Mouse (Mus musculus) cerebellum, adult 2 months (tissue): ENCODE measurements around the gene Gm6217. TPM values are rescaled to one million over a fixed set of nuclear protein-coding genes. Genes with fewer than 3 reads are reported as not detected.

Experiments used
- DNase-seq, 2 experiments: peaks; one replicate each; pipeline ENCODE4 v3.0.0; 2021
- H3K27ac ChIP-seq: fragments of 200-500 bp; 2 replicates; pipeline ENCODE4 v1.5.1; 2012; ENCODE audit warnings: low read length, control low read depth, inconsistent platforms; ENCODE audit not compliant: insufficient read depth
- H3K27me3 ChIP-seq: fragments of 200-500 bp; 2 replicates; pipeline ENCODE4 v1.6.1; 2012; ENCODE audit warnings: inconsistent platforms, mild to moderate bottlenecking, low read length, moderate library complexity; ENCODE audit not compliant: control insufficient read depth, insufficient read depth
- H3K4me1 ChIP-seq: fragments of 200-500 bp; 2 replicates; pipeline ENCODE4 v1.6.1; 2011; ENCODE audit warnings: low read length; ENCODE audit not compliant: control insufficient read depth, insufficient read depth
- H3K4me3 ChIP-seq: fragments of 200-500 bp; replicated peaks from 2 replicates; pipeline ENCODE3; 2011; ENCODE audit warnings: mild to moderate bottlenecking, low read depth, low read length, control low read depth; ENCODE audit not compliant: insufficient read depth
- CTCF ChIP-seq: fragments of 200-500 bp; IDR thresholded peaks from 2 replicates; pipeline ENCODE4 v1.5.1; 2011; ENCODE audit warnings: low read depth, mild to moderate bottlenecking, control low read depth, low read length, moderate library complexity, borderline replicate concordance; ENCODE audit not compliant: insufficient read depth
- POLR2A ChIP-seq: fragments of 200-500 bp; IDR thresholded peaks from 2 replicates; pipeline ENCODE4 v1.6.1; 2011; ENCODE audit warnings: low read length, control low read depth, borderline replicate concordance; ENCODE audit not compliant: insufficient read depth
- WGBS: fragments of 180-500 bp; shearing (Covaris S2); methylation state at CpG from one replicate; pipeline ENCODE4 v1.1.7; 2018; 5-methylcytosine and 5-hydroxymethylcytosine counted together
- polyA plus RNA-seq: library from polyadenylated mRNA; depleted of rRNA; stranded (reverse); fragments of >200 nt; gene quantifications from 2 replicates; pipeline ENCODE4 v1.2.3, GENCODE M21; 2012; rRNA removed

Gm6217 gene
- polyA plus RNA-seq, 1 experiment = not detected

GRCm38 (mm10) chr1:82913025-82913424, 18.2 kb downstream of the Gm6217 start, which contains the start of gene A030005L19Rik:
Gene A030005L19Rik (plus strand): TSS chr1:82913325.
- DNase-seq = no peak
- Histone ChIP-seq H3K27ac (no peak within 1 kb of the TSS), H3K4me1 (no peaks in the 10 kb centered on the region), H3K4me3 (no peak within 1 kb of the TSS), H3K27me3 (no peaks in the 10 kb centered on the region)
- WGBS = 93% methylated on average over 3 of the region's 3 CpGs
- TF ChIP-seq CTCF (no peak), POLR2A (no peak)

GRCm38 (mm10) chr1:82905886-82906285, 25.3 kb downstream of the Gm6217 start:
- 58% methylated on average over 3 of the region's 3 CpGs for WGBS

DNA sequence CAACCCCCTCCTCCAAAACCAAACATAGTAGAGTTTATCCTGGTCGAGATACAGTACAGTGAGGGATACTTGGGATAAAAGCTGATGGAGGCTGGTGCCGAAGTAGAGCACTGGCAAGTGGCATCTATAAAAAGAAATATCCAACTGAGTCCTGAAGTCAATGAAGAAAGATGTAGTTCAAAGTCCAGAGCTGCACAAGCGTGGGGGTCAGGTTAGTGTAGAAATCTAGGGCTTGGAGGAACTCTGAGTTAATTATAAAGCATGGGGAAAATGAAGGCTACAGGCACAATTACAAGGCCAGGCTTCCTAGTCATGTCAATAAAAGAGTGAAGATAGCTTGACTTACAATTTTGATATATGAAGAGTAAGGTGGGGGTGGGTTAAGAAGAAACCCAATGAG, 30.0 kb downstream of the Gm6217 start:
- WGBS = 95% methylated on average over 3 of the region's 3 CpGs
- no peak for DNase-seq
- H3K27me3 ChIP-seq = no peaks in the 10 kb centered on the region
- no peaks in the 10 kb centered on the region for H3K4me1 ChIP-seq
- no peak overlapping the region for H3K27ac ChIP-seq
- no peak overlapping the region for H3K4me3 ChIP-seq
- TF ChIP-seq POLR2A (no peak), CTCF (no peak)

More at GRCm38 (mm10) chr1:82905886-82906285, 25.3 kb downstream of the Gm6217 start:
- no peak overlapping the region for H3K27ac ChIP-seq
- H3K4me3 ChIP-seq = no peak overlapping the region
- DNase-seq = no peak
- no peaks in the 10 kb centered on the region for H3K4me1 ChIP-seq
- no peaks in the 10 kb centered on the region for H3K27me3 ChIP-seq
- TF ChIP-seq CTCF = no peak
- no peak for TF ChIP-seq POLR2A

DNA sequence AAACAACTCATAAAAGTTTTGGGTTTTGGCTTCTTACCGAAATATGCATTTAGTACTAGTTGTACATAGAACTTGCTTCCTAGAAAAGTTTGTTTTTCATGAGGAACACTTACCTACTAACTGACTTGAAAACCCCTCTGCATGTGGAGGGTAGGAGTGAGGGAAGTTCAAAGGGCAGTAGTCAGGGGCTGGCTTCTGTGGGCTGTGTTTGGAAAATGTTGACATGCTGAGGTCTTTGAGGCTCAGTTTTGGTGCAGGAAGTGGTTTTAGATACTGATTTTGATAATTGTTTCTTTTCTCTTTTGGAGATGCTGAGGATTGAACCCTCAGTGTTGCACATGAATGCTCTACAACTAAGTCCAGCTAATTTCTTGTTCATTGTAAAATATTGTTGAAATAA, 30.6 kb downstream of the Gm6217 start:
- WGBS = 97% methylated on average over 1 of the region's 1 CpGs
- Histone ChIP-seq H3K27me3 (no peaks in the 10 kb centered on the region), H3K27ac (no peak overlapping the region), H3K4me1 (no peaks in the 10 kb centered on the region), H3K4me3 (no peak overlapping the region)
- no peak for DNase-seq
- TF ChIP-seq POLR2A (no peak), CTCF (no peak)

DNA sequence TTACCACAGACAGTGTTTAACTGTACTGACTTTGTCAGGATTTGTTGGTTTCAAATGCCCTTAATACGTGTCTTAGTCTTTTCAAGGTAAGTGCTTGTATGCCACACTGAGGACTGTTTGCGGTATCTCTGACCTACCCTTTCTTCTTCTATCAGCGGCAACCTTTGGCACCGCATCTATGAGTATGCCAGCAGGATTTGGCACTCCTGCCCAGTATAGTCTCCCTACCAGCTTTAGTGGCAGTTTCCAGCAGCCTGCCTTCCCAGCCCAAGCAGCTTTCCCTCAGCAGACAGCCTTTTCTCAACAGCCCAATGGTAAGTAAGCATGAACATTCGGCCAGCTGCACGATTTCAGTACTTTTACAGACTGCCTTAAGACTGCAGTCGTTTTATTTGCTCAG, 37.9 kb downstream of the Gm6217 start:
- TF ChIP-seq POLR2A = no peak
- no peak for TF ChIP-seq CTCF
- Histone ChIP-seq H3K27me3 (no peaks in the 10 kb centered on the region), H3K27ac (no peak overlapping the region), H3K4me3 (no peak overlapping the region), H3K4me1 (peaks cover 2% of the 10 kb centered on the region; the same call in 1 of the 2 replicates)
- peak; percentile 24 to 52 for DNase-seq
- WGBS = 39% methylated on average over 7 of the region's 7 CpGs

Other genes with a start within 250 kb of the Gm6217 start
- gene Mff, start 206.5 kb downstream of the Gm6217 start, polyA plus RNA-seq = 396 and 404 TPM in 2 replicates
- not detected in 2 replicates for gene Tm4sf20, start 162.9 kb downstream of the Gm6217 start, polyA plus RNA-seq
- not detected in 2 replicates for gene Gm47791, start 160.2 kb downstream of the Gm6217 start, polyA plus RNA-seq
- gene Agfg1, start 91.9 kb downstream of the Gm6217 start, polyA plus RNA-seq = 43.1 and 47.2 TPM in 2 replicates
- 2.3 and 2.7 TPM in 2 replicates for gene A030005L19Rik, start 18.1 kb downstream of the Gm6217 start, polyA plus RNA-seq
- gene A030014E15Rik, start 6.5 kb downstream of the Gm6217 start, polyA plus RNA-seq = 0.20 TPM in 1 of 2 replicates, not detected in the other
- not detected in 2 replicates for gene A030003K21Rik, start 12.0 kb upstream of the Gm6217 start, polyA plus RNA-seq
- not detected in 2 replicates for gene Gm7544, start 24.6 kb upstream of the Gm6217 start, polyA plus RNA-seq
- gene Gm47955, start 28.9 kb upstream of the Gm6217 start, polyA plus RNA-seq = not detected in 2 replicates
- gene Gm47959, start 69.1 kb upstream of the Gm6217 start, polyA plus RNA-seq = not detected in 2 replicates
- 3.5 and 4.4 TPM in 2 replicates for gene Slc19a3, start 107.0 kb upstream of the Gm6217 start, polyA plus RNA-seq
- not detected in 2 replicates for gene Krtap28-10, start 111.1 kb upstream of the Gm6217 start, polyA plus RNA-seq
- not detected in 2 replicates for gene Gm47969, start 113.5 kb upstream of the Gm6217 start, polyA plus RNA-seq
- gene A030005K14Rik, start 128.0 kb upstream of the Gm6217 start, polyA plus RNA-seq = not detected in 2 replicates
- not detected in 2 replicates for gene Krtap28-13, start 129.5 kb upstream of the Gm6217 start, polyA plus RNA-seq
- gene Ccl20, start 185.4 kb upstream of the Gm6217 start, polyA plus RNA-seq = not detected in 2 replicates
- gene Daw1, start 228.4 kb upstream of the Gm6217 start, polyA plus RNA-seq = 0.46 and 0.74 TPM in 2 replicates